Mouse (Mus musculus) c-Kit-negative CD71-positive TER-119-positive erythroid progenitor cells, embryonic 14.5 days (primary cell): ENCODE measurements at regions not wholly inside any gene's neighbourhood (a gene's known extent, or its start where the extent isn't known, plus 50 kb on each side); places are given as distances from the start of the nearest gene placed in this dataset.

ENCODE experiments used
- DNase-seq: peaks from one replicate; pipeline ENCODE4 v3.0.0-alpha.2; 2013; ENCODE audit warnings: low read depth, low spot score

DNA sequence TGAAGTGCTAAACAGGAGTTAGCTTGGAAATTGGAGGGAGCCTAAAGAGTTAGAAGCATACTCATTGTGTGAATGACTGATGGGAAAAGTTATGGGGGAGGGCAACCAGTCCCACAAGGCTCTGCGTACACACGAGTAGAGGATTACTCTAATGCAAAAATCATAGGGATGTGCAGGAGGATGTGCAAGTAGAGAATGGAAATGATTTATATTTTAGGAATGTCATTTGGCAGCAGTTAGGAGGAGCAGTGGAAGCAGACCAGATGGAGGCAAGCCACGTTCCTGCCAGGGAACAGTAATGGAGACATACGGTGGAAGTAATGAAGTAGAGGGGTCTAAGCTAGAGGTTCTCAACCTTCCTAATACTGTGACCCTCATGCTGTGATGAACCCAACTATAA, 194.1 kb upstream of the Arhgap24 start:
- DNase-seq: no peak

- no peak for DNase-seq
Observed at GRCm38 (mm10) chr5:102290866-102291265, 190.3 kb upstream of the Arhgap24 start.

- DNase-seq: no peak
Observed at GRCm38 (mm10) chr5:102295564-102295963, 185.6 kb upstream of the Arhgap24 start.

- no peak for DNase-seq
Observed at GRCm38 (mm10) chr5:102306309-102306708, 174.9 kb upstream of the Arhgap24 start.

DNA sequence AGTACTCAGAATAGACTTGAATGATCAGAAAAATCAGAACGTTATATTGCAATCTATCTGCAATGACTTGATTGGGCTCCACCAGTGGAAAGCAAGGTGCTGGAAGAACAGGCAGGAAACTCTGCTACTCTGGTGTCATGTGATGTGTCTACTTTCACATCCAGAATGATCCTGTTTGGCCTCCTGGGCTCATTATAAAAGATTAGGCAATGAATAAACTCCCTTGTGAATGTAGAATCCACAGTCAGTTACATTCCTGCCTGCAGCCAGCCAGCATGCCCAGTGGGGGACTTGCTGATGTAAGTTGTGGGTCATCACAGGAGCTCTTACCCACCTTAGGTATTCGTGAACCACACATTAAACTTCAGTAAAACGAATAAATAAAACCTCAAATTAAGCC, 174.5 kb upstream of the Arhgap24 start:
- DNase-seq: no peak

- no peak for DNase-seq
Observed at GRCm38 (mm10) chr5:102311570-102311969, 169.6 kb upstream of the Arhgap24 start.

GRCm38 (mm10) chr5:102328197-102328784, 152.9 kb upstream of the Arhgap24 start:
- DNase-seq: no peak

- DNase-seq: no peak
Observed at GRCm38 (mm10) chr5:102333894-102334293, 147.3 kb upstream of the Arhgap24 start.

DNA sequence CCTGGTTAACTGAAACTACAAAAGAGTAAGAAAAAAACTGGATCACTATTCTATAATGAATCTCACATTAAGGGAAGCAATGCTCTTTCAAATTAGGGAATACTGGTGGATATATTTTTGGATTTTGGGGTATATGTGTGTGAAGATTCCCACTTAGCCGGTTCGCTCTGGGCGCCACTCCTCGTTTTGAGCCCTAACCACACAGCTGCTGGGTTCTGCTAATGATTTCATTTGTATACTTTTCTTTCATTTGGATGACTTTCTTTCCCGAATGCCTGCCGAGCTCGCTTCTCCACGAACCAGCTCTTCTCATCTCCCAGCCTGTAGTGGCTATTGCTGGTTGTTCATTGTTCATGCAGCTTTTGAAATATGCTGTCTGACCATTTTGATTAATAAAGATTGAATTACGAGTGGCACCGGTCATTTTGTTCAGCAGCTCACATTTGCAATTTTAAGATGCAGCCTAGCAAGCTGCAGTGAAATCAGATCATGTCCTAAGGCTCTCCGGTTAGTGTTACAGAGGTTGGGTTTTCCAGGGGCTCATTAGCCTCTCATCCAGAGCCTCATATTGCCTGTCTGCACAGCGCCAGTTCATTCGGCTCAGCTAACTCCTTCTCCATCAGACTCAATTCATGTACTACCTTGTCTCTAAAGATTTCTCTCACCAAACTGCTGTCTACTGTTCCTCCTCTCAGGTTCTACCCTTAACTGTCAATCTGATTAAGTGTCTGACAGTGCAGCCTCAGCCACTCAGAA, 146.6 kb upstream of the Arhgap24 start:
- no peak for DNase-seq

- no peak for DNase-seq
Observed at GRCm38 (mm10) chr5:102366481-102366880, 114.7 kb upstream of the Arhgap24 start.

GRCm38 (mm10) chr5:102373309-102373971, 107.8 kb upstream of the Arhgap24 start:
- DNase-seq: no peak

GRCm38 (mm10) chr5:102373972-102374755, 107.0 kb upstream of the Arhgap24 start:
- DNase-seq: no peak

DNA sequence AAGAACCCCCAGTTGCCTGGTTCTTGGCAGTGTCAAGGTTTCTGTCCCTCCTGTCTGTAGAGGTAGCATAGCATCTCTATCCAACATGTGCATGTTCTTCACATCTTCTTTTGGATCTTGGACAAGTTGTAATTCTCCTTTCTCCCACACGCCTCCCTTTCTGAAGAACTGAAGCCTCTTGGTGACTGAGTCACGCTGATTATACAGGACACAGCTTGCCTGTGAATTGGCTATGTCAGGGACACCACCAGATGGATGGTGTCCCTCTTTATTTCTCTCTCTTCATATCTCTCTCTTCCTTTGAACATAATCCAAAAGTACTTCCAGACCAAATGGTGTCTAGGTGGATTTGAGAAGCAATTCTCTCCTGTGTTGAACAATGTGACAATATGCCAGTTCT, 105.9 kb upstream of the Arhgap24 start:
- DNase-seq: no peak

GRCm38 (mm10) chr5:102393941-102394340, 87.2 kb upstream of the Arhgap24 start:
- DNase-seq: no peak

- no peak for DNase-seq
Observed at GRCm38 (mm10) chr5:102395608-102396146, 85.5 kb upstream of the Arhgap24 start.

DNA sequence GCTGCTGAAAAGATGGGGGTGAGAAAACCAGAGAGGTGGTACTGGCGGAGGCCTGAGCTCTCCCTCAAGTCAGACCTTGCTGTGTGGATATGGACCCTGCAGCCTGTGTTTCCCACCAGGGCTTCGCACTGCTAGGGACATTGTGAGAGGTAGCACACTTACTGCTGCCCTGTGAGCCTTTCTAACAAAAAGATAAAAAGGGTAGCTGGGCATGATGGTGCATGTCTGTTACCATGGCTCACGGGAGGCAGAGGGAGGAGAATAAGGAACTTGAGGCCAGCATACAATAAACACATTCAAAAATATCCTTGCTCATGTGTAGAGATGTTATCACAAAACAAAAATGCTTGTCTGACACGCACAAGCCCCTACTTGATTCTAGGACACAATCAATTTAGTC, 82.2 kb upstream of the Arhgap24 start:
- no peak for DNase-seq

- no peak for DNase-seq
Observed at GRCm38 (mm10) chr5:102417642-102418041, 63.5 kb upstream of the Arhgap24 start.

GRCm38 (mm10) chr5:102419089-102419488, 62.1 kb upstream of the Arhgap24 start:
- DNase-seq: no peak

DNA sequence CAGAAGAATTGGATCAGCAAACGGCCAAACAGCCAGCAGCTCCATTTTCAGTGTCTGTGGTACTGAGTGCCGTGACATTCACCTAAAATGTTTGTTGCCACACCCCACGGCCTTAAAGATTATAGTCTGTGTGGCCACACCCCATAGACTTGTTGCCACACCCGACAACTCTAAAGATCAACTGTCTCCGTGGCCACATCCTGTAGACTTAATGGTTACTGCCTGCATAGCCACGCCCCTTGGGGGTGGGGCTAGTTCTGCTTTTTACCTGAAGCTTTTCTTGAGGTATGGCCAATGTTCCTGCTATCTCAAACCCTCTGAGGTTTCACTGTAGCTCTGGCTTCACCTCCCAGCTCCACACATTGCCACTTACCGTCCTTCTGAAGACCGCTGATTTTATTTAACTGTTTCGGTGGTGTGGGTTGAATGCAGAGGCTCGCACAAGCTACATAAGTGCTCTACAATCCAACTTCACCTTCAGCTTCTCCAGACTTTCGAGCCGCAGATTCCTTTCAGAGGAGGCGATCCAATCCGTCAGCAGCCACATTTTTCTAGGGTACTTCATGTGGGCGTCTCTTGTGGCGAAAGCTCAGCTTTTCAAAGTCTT, 56.5 kb upstream of the Arhgap24 start:
- no peak for DNase-seq

DNA sequence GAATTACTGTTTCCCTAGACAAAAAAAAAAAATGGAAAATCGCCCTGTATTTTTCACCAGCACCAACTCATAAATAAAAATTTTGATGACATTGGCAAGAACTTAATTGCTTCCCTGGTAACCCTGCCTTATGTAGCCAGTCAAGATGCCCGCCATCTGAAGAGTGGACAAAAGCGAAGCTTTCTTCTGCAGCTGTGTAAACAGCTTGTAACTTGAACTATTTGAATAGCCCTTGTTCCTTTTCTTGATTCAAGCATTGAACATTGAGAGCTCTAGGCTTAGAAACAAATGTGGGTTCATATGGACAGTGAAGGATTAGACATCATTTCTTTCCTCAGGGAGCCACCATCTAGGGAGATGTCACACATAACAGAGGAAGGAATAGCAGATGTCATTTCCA, 52.9 kb upstream of the Arhgap24 start:
- no peak for DNase-seq
